Mouse (Mus musculus) hindbrain, embryonic 14.5 days (tissue): ENCODE results near the gene Itprid2. TPM values are rescaled to one million over a fixed set of nuclear protein-coding genes. Genes with fewer than 3 reads are reported as not detected.

ENCODE experiments used
- ATAC-seq: fragments of 200-750 bp; cut with Nextera tagmentation; 2 replicates; pipeline ENCODE4 v1.8.0; 2017; ENCODE audit warnings: moderate number of reproducible peaks, mild to moderate bottlenecking, moderate TSS enrichment, moderate library complexity; ENCODE audit not compliant: low FRiP score
- DNase-seq: peaks from one replicate; pipeline ENCODE4 v3.0.0-alpha.2; 2015; ENCODE audit warnings: low spot score
- H3K27ac ChIP-seq: fragments of 300-500 bp; sonication (generic); 2 replicates; pipeline ENCODE4 v1.5.1; 2014; ENCODE audit warnings: mild to moderate bottlenecking, moderate library complexity
- H3K27me3 ChIP-seq: fragments of 300-500 bp; sonication (generic); 2 replicates; pipeline ENCODE4 v1.6.1; 2014; ENCODE audit warnings: mild to moderate bottlenecking, low read length, mixed read lengths; ENCODE audit not compliant: control insufficient read depth, insufficient read depth
- H3K36me3 ChIP-seq: fragments of 300-500 bp; sonication (generic); replicated peaks from 2 replicates; pipeline ENCODE4 v1.6.1; 2014; ENCODE audit not compliant: control insufficient read depth, insufficient read depth
- H3K4me1 ChIP-seq: fragments of 300-500 bp; sonication (generic); replicated peaks from 2 replicates; pipeline ENCODE4 v1.6.1; 2014; ENCODE audit warnings: antibody characterized with exemption, low read length, mixed read lengths; ENCODE audit not compliant: control insufficient read depth, insufficient read depth
- H3K4me2 ChIP-seq: fragments of 300-500 bp; sonication (generic); replicated peaks from 2 replicates; pipeline ENCODE4 v1.6.1; 2014; ENCODE audit warnings: mild to moderate bottlenecking, moderate library complexity
- H3K4me3 ChIP-seq: fragments of 300-500 bp; sonication (generic); replicated peaks from 2 replicates; pipeline ENCODE4 v1.5.1; 2014; ENCODE audit warnings: mild to moderate bottlenecking, low read length
- H3K9ac ChIP-seq: fragments of 300-500 bp; sonication (generic); 2 replicates; pipeline ENCODE4 v1.6.1; 2014
- H3K9me3 ChIP-seq: fragments of 300-500 bp; sonication (generic); 2 replicates; pipeline ENCODE4 v1.6.1; 2016; ENCODE audit warnings: low read length; ENCODE audit not compliant: control insufficient read depth
- WGBS: fragments of 180-500 bp; shearing (Covaris S2); extraction: QIAGEN DNeasy Blood & Tissue Kit; methylation state at CpG from one replicate; pipeline ENCODE4 v1.1.7; 2014; 5-methylcytosine and 5-hydroxymethylcytosine counted together
- polyA plus RNA-seq: library from polyadenylated mRNA; unstranded; fragments of >200 nt; fragmentation: Nextera tagmentation; extraction: Ambion mirVana; gene quantifications from 2 replicates; pipeline ENCODE4 v1.2.1, GENCODE M21; 2014

The Itprid2 gene
- polyA plus RNA-seq, 1 experiment from 2014 or later: 6.7 TPM

GRCm38 (mm10) chr2:79695190-79695589 lies 60.0 kb downstream of the Itprid2 start:
- Histone ChIP-seq H3K9me3 (no peaks in the 10 kb centered on the region), H3K4me1 (no peaks in the 10 kb centered on the region), H3K27me3 (no peaks in the 10 kb centered on the region), H3K27ac (no peak overlapping the region), H3K4me2 (no peak overlapping the region), H3K36me3 (no peaks in the 10 kb centered on the region), H3K9ac (no peak overlapping the region), H3K4me3 (no peak overlapping the region)
- ATAC-seq: no peak
- WGBS: 90% methylated on average over 4 of the region's 4 CpGs
- DNase-seq: no peak

DNA sequence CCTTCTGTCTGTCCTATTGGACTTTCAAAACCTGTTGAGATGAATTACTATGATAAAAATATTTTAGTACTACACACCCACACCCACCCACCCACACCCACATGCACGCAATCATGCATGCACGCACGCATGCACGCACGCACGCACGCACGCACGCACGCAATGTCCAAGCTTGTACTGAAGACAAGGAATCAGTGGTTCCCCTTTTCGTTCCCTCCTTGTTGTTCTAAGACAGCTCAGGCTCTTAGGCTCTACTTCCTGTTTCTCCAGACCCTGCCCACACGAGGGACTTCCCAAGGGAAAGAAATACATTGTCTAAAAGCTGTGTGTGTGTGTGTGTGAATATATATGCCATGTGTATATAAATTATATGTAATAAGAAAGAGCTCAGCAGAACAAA lies 60.8 kb downstream of the Itprid2 start:
- no peak overlapping the region for H3K27ac ChIP-seq
- H3K27me3 ChIP-seq: no peaks in the 10 kb centered on the region
- no peaks in the 10 kb centered on the region for H3K36me3 ChIP-seq
- DNase-seq (no peak), ATAC-seq (no peak)
- 91% methylated on average over 12 of the region's 12 CpGs for WGBS
- H3K4me3 ChIP-seq: no peak overlapping the region
- H3K4me1 ChIP-seq: no peaks in the 10 kb centered on the region
- no peak overlapping the region for H3K4me2 ChIP-seq
- no peaks in the 10 kb centered on the region for H3K9me3 ChIP-seq
- no peak overlapping the region for H3K9ac ChIP-seq

DNA sequence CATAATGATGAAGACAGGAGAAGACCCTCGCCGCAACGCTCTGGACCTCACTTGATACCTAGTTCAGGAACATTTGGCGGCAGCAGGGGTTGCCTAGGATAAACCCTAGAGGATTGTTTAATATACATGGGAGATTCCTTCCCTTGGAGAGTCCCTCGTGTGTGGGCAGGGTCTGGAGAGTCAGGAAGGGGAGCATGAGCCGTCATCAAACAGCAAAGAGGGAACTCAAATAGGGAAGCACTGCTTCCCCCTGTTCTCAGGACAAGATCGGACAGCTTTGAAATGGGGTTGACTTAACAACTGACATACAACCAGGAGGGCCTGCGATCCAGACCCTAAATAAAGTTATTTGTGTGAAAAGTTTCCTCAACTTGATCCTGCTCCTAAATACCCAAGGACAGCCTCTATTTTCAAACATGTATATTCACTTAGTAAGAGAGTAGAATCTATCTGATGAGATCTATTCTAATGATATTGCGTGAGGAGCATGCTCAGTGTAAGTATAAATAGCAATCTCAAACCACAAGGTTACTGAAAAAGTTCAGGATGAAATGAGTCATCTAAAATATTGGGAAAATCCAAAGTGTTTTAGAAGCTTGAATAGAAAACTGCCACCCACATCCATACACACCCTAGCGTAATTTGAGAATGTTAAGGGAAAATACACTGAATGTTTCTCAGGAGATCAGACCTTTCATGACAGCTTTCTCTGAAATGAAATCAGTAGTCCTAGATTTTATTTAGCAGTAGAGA lies 61.5 kb downstream of the Itprid2 start:
- H3K9ac ChIP-seq: no peak overlapping the region
- no peak overlapping the region for H3K4me3 ChIP-seq
- no peaks in the 10 kb centered on the region for H3K36me3 ChIP-seq
- DNase-seq (no peak), ATAC-seq (no peak)
- no peaks in the 10 kb centered on the region for H3K9me3 ChIP-seq
- H3K27ac ChIP-seq: no peak overlapping the region
- WGBS: 85% methylated on average over 10 of the region's 10 CpGs
- no peaks in the 10 kb centered on the region for H3K4me1 ChIP-seq
- no peaks in the 10 kb centered on the region for H3K27me3 ChIP-seq
- H3K4me2 ChIP-seq: no peak overlapping the region

DNA sequence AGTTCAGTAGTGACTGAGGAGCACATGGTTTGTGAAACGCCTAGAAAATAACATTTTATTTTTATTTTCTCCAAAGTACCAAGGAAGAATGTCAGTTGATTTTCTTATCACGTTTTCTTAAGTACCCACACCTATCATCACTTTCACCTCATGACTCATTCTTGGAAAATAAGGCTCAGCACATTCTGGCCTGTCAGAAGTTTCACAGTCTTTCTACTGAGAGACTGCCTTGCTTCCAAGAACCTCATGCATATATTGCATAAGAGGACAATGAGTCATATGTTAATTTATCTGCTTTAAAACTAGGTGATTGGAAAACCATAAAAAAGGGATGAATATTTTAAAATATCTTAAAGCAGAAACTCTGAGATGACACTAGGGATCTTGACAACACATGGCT lies 63.0 kb downstream of the Itprid2 start:
- no peak overlapping the region for H3K4me3 ChIP-seq
- 0 out of 2 replicates have a peak, but pooled peaks cover 6% of the 10 kb centered on the region for H3K9me3 ChIP-seq
- H3K9ac ChIP-seq: no peak overlapping the region
- H3K36me3 ChIP-seq: no peaks in the 10 kb centered on the region
- no peak for ATAC-seq
- no peaks in the 10 kb centered on the region for H3K27me3 ChIP-seq
- WGBS: 65% methylated on average over 2 of the region's 2 CpGs
- DNase-seq: no peak
- H3K27ac ChIP-seq: no peak overlapping the region
- no peaks in the 10 kb centered on the region for H3K4me1 ChIP-seq
- H3K4me2 ChIP-seq: no peak overlapping the region

DNA sequence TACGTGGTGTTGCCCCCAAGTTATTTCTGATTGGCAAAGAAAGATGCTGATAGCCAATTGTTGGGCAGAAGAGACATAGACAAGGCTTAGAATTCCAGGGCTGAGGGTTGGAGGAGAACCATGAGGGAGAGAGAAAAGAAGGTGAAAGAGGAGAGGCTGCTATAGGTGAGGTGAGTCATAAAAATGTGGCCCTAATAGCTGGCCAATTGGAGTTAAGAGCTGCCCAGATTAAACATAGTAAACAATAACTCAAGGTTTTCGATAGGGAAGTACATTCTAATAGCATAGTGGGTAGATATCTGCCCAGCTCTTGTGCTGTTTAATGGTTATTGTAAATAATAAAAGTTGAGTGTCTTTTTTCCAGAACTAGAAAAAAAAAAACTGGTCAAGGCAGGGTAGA lies 69.6 kb downstream of the Itprid2 start:
- H3K4me3 ChIP-seq: no peak overlapping the region
- no peaks in the 10 kb centered on the region for H3K27me3 ChIP-seq
- ATAC-seq (no peak), DNase-seq (no peak)
- H3K9ac ChIP-seq: no peak overlapping the region
- H3K36me3 ChIP-seq: no peaks in the 10 kb centered on the region
- H3K27ac ChIP-seq: no peak overlapping the region
- H3K4me2 ChIP-seq: no peak overlapping the region
- H3K4me1 ChIP-seq: no peaks in the 10 kb centered on the region
- 0 out of 2 replicates have a peak, but pooled peaks cover 6% of the 10 kb centered on the region for H3K9me3 ChIP-seq
- 87% methylated on average over 2 of the region's 2 CpGs for WGBS

DNA sequence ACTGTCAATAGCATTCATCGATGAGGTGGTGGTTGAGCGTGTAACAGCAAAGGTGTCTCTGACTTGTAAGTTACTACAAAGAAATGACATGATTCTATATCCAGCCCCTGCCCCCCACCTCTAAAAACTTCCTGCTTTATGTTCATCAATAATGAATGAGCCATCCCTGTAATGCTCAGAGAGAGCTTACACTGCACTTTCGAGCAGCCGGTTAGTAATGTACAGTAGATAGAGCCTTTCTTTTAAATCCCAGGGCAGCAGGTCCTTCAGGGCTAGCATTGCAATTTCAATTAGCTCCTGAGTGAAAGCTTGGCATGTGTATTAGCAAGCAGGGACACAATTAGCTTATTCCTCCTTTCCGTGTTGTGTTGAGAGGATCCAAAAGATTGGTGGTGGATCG lies 72.4 kb downstream of the Itprid2 start, which contains the start of gene Ppp1r1c:
Gene Ppp1r1c (plus strand): TSS at position 206 of the 400 bp plus-strand sequence.
- Histone ChIP-seq H3K4me3 (no peak within 1 kb of the TSS), H3K9me3 (0 out of 2 replicates have a peak, but pooled peaks cover 3% of the 10 kb centered on the region), H3K9ac (no peak within 1 kb of the TSS), H3K27me3 (no peaks in the 10 kb centered on the region), H3K4me2 (0 out of 2 replicates have a peak within 1 kb of the TSS, but pooled peaks have one; percentile 11), H3K36me3 (no peaks in the 10 kb centered on the region), H3K27ac (0 out of 2 replicates have a peak within 1 kb of the TSS, but pooled peaks have one; percentile 0), H3K4me1 (no peaks in the 10 kb centered on the region)
- 72% methylated on average over 6 of the region's 6 CpGs for WGBS
- peak; percentile 14; the same call in 1 of the 2 replicates for ATAC-seq
- no peak for DNase-seq

DNA sequence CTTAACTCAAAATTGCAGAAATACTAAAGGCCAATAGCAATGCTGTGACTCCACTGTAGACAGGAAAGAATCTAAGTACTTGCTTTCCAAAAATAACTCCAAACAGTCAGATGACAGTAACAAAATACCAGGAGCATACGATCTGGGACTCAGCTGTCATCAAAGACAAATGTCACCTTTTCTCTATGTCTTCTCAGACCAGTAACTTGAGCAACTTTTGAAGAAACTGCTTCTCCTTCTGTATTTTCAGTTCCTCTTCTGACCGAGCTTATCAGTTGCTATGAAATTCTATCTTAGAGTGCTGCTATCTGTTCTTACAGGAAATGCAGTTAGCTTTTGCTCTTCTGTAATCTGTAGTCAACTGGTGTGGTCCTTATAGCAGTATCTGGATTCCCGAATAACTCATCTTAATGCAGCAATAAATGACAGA lies 78.5 kb downstream of the Itprid2 start:
- Histone ChIP-seq H3K4me1 (no peaks in the 10 kb centered on the region), H3K9ac (no peak overlapping the region), H3K4me3 (no peak overlapping the region), H3K4me2 (no peak overlapping the region), H3K9me3 (no peaks in the 10 kb centered on the region), H3K36me3 (no peaks in the 10 kb centered on the region), H3K27me3 (no peaks in the 10 kb centered on the region), H3K27ac (no peak overlapping the region)
- ATAC-seq: no peak
- no peak for DNase-seq
- WGBS: 82% methylated on average over 3 of the region's 3 CpGs

DNA sequence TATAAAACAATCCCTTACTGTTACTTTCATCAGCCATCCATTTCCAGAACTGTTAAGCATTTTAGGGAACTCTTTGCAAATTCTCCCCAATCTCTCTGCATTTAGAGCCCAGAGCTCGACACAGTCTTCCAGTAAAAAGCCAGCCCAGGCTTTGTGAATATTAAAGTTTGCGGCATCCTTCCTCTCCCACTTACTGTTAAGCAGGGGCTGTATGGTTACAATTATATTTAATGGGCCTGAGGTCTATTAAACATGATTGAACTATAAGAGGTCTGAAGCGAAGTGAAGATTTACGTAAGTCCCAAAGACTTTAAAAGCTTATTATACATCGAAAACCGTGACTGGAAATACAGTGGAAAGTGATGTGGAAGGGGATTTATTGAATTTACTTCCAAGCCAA lies 79.6 kb downstream of the Itprid2 start:
- Histone ChIP-seq H3K9me3 (no peaks in the 10 kb centered on the region), H3K27me3 (no peaks in the 10 kb centered on the region), H3K9ac (no peak overlapping the region), H3K4me3 (no peak overlapping the region), H3K36me3 (no peaks in the 10 kb centered on the region), H3K27ac (no peak overlapping the region), H3K4me1 (no peaks in the 10 kb centered on the region), H3K4me2 (no peak overlapping the region)
- 85% methylated on average over 6 of the region's 6 CpGs for WGBS
- ATAC-seq (no peak), DNase-seq (no peak)

GRCm38 (mm10) chr2:79715925-79716324 lies 80.8 kb downstream of the Itprid2 start:
- DNase-seq (no peak), ATAC-seq (no peak)
- H3K4me1 ChIP-seq: no peaks in the 10 kb centered on the region
- no peak overlapping the region for H3K27ac ChIP-seq
- no peaks in the 10 kb centered on the region for H3K27me3 ChIP-seq
- no peak overlapping the region for H3K4me3 ChIP-seq
- H3K9ac ChIP-seq: no peak overlapping the region
- no peak overlapping the region for H3K4me2 ChIP-seq
- WGBS: 36% methylated on average over 2 of the region's 2 CpGs
- no peaks in the 10 kb centered on the region for H3K9me3 ChIP-seq
- H3K36me3 ChIP-seq: no peaks in the 10 kb centered on the region
